Mouse (Mus musculus): ENCODE measurements at regions not wholly inside any gene's neighbourhood (a gene's known extent, or its start where the extent isn't known, plus 50 kb on each side); places are given as distances from the start of the nearest gene placed in this dataset.

DNA sequence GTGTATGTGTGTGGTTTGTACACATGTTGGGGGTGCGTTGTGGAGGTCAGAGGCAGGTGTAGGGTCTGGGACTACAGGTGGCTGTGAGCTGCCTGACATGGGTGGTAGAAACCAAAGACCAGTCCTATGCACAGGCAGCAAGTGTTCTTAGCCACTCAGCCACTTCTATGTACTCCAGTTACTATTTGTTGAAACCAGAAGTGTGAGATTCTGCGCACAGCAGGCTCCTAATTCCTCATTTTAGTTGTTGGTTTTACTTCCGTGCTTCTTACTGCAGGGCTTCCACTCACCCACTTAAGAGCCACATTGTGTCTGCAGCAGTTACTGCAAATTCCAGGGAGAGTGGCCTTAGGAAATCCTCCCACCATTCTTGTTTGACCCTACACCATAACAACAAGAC lies 208.0 kb upstream of the Runx1 start:
- TF ChIP-seq EP300 (IDR thresholded peaks at IDR 0.05; ENCODE audit: low read depth) (no peak), CTCF (IDR thresholded peaks at IDR 0.05; ENCODE audit: low read depth) (no peak)
- H3K36me3 ChIP-seq (replicated peaks; ENCODE audit: insufficient read depth, low read length): no peaks in the 10 kb centered on the region
- no peaks in the 10 kb centered on the region for H3K9me3 ChIP-seq (ENCODE audit: low read length)
- H3K27me3 ChIP-seq (ENCODE audit: insufficient read depth, low read length): no peaks in the 10 kb centered on the region
- 0 out of 2 replicates have a peak, but pooled peaks have one; percentile 5 for ATAC-seq
- no peak for DNase-seq
- peaks cover 4% of the 10 kb centered on the region; the same call in 1 of the 2 replicates for H3K4me1 ChIP-seq (ENCODE audit: insufficient read depth)
- no peak overlapping the region for H3K4me2 ChIP-seq (ENCODE audit: low read depth, low read length)
- WGBS (ENCODE audit: insufficient replicate concordance): 51% methylated on average over 3 of the region's 3 CpGs
- H3K4me3 ChIP-seq (ENCODE audit: low read depth, low read length): no peak overlapping the region
- H3K9ac ChIP-seq (replicated peaks): no peak overlapping the region
- H3K27ac ChIP-seq (ENCODE audit: low read depth): peak overlapping the region; percentile 22; the same call in 1 of the 2 replicates

GRCm38 (mm10) chr16:93031624-93032023 lies 205.7 kb upstream of the Runx1 start:
- ATAC-seq: no peak
- 40% methylated on average over 5 of the region's 5 CpGs for WGBS (ENCODE audit: insufficient replicate concordance)
- Histone ChIP-seq H3K27ac (ENCODE audit: low read depth) (peak overlapping the region; percentile 48), H3K4me1 (ENCODE audit: insufficient read depth) (peaks cover 4% of the 10 kb centered on the region; the same call in 1 of the 2 replicates), H3K27me3 (ENCODE audit: insufficient read depth, low read length) (no peaks in the 10 kb centered on the region), H3K36me3 (replicated peaks; ENCODE audit: insufficient read depth, low read length) (no peaks in the 10 kb centered on the region), H3K9me3 (ENCODE audit: low read length) (no peaks in the 10 kb centered on the region), H3K4me3 (ENCODE audit: low read depth, low read length) (no peak overlapping the region), H3K9ac (replicated peaks) (no peak overlapping the region), H3K4me2 (ENCODE audit: low read depth, low read length) (no peak overlapping the region)
- TF ChIP-seq CTCF (IDR thresholded peaks at IDR 0.05; ENCODE audit: low read depth) (no peak), EP300 (IDR thresholded peaks at IDR 0.05; ENCODE audit: low read depth) (no peak)
- no peak for DNase-seq

GRCm38 (mm10) chr16:93028640-93029039 lies 202.7 kb upstream of the Runx1 start:
- 34% methylated on average over 7 of the region's 7 CpGs for WGBS (ENCODE audit: insufficient replicate concordance)
- no peak overlapping the region for H3K4me2 ChIP-seq (ENCODE audit: low read depth, low read length)
- H3K36me3 ChIP-seq (replicated peaks; ENCODE audit: insufficient read depth, low read length): no peaks in the 10 kb centered on the region
- H3K27ac ChIP-seq (ENCODE audit: low read depth): 0 out of 2 replicates have a peak overlapping the region, but pooled peaks have one; percentile 40
- no peak overlapping the region for H3K9ac ChIP-seq (replicated peaks)
- no peak for TF ChIP-seq CTCF (IDR thresholded peaks at IDR 0.05; ENCODE audit: low read depth)
- TF ChIP-seq EP300 (IDR thresholded peaks at IDR 0.05; ENCODE audit: low read depth): peak; percentile 45; the same call in 1 of the 2 replicates
- peak; percentile 44; the same call in 1 of the 2 replicates for ATAC-seq
- H3K4me3 ChIP-seq (ENCODE audit: low read depth, low read length): no peak overlapping the region
- H3K27me3 ChIP-seq (ENCODE audit: insufficient read depth, low read length): no peaks in the 10 kb centered on the region
- H3K4me1 ChIP-seq (ENCODE audit: insufficient read depth): peaks cover 4% of the 10 kb centered on the region; the same call in 1 of the 2 replicates
- peak; percentile 56 for DNase-seq
- no peaks in the 10 kb centered on the region for H3K9me3 ChIP-seq (ENCODE audit: low read length)

DNA sequence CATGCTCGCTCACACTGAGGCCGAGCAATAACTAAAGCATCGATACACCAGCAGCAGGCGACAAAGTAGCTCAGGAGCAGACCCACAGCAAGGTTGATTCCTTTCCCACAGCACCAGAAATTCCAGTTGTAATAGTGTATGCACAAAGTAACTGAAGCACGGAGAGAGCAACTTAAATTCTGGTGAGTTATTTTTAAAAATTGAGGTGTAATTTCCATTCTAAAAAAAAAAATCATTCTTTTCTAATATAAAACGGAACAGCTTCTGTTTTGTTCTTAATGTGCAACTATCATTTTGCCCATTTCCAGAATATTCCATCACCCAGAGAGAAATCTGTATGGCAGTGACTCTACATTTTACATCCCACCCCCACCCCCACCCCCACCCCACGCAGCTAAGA lies 202.1 kb upstream of the Runx1 start:
- Histone ChIP-seq H3K27ac (ENCODE audit: low read depth) (0 out of 2 replicates have a peak overlapping the region, but pooled peaks have one; percentile 40), H3K9me3 (ENCODE audit: low read length) (no peaks in the 10 kb centered on the region), H3K4me1 (ENCODE audit: insufficient read depth) (peaks cover 4% of the 10 kb centered on the region; the same call in 1 of the 2 replicates), H3K9ac (replicated peaks) (no peak overlapping the region), H3K36me3 (replicated peaks; ENCODE audit: insufficient read depth, low read length) (no peaks in the 10 kb centered on the region), H3K4me2 (ENCODE audit: low read depth, low read length) (no peak overlapping the region), H3K4me3 (ENCODE audit: low read depth, low read length) (no peak overlapping the region), H3K27me3 (ENCODE audit: insufficient read depth, low read length) (no peaks in the 10 kb centered on the region)
- no peak for TF ChIP-seq EP300 (IDR thresholded peaks at IDR 0.05; ENCODE audit: low read depth)
- TF ChIP-seq CTCF (IDR thresholded peaks at IDR 0.05; ENCODE audit: low read depth): no peak
- 67% methylated on average over 7 of the region's 7 CpGs for WGBS (ENCODE audit: insufficient replicate concordance)
- DNase-seq (no peak), ATAC-seq (no peak)

DNA sequence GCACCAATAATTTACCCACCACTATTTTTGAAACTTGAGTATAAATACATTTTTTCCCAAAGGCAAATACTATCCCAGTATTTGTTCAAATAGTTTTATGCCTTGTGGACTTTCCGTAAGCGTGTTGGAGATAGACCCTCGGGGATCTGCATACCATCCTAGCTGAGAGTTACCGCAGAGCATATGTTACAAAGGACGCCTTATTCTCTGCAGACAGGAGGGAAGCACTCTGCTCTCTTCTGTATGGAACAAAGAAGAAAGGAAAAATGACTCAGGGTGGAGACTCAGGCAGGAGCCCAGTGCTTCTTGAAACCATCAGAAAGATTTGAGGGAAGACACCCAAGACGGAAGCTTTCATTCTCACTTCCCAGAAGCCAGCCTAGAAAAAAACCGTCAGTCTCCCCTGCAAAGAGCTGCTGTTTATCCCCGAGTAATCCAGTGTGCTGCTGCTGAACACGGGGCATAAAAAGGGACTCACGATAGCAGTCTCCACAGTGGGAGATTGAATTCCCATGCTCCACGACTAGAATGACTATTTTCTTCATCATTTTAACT lies 200.2 kb upstream of the Runx1 start:
- H3K27me3 ChIP-seq (ENCODE audit: insufficient read depth, low read length): no peaks in the 10 kb centered on the region
- 67% methylated on average over 11 of the region's 11 CpGs for WGBS (ENCODE audit: insufficient replicate concordance)
- TF ChIP-seq CTCF (IDR thresholded peaks at IDR 0.05; ENCODE audit: low read depth) (no peak), EP300 (IDR thresholded peaks at IDR 0.05; ENCODE audit: low read depth) (no peak)
- H3K9ac ChIP-seq (replicated peaks): no peak overlapping the region
- no peaks in the 10 kb centered on the region for H3K4me1 ChIP-seq (ENCODE audit: insufficient read depth)
- ATAC-seq (no peak), DNase-seq (no peak)
- no peak overlapping the region for H3K27ac ChIP-seq (ENCODE audit: low read depth)
- H3K4me3 ChIP-seq (ENCODE audit: low read depth, low read length): no peak overlapping the region
- H3K4me2 ChIP-seq (ENCODE audit: low read depth, low read length): no peak overlapping the region
- no peaks in the 10 kb centered on the region for H3K9me3 ChIP-seq (ENCODE audit: low read length)
- H3K36me3 ChIP-seq (replicated peaks; ENCODE audit: insufficient read depth, low read length): no peaks in the 10 kb centered on the region

DNA sequence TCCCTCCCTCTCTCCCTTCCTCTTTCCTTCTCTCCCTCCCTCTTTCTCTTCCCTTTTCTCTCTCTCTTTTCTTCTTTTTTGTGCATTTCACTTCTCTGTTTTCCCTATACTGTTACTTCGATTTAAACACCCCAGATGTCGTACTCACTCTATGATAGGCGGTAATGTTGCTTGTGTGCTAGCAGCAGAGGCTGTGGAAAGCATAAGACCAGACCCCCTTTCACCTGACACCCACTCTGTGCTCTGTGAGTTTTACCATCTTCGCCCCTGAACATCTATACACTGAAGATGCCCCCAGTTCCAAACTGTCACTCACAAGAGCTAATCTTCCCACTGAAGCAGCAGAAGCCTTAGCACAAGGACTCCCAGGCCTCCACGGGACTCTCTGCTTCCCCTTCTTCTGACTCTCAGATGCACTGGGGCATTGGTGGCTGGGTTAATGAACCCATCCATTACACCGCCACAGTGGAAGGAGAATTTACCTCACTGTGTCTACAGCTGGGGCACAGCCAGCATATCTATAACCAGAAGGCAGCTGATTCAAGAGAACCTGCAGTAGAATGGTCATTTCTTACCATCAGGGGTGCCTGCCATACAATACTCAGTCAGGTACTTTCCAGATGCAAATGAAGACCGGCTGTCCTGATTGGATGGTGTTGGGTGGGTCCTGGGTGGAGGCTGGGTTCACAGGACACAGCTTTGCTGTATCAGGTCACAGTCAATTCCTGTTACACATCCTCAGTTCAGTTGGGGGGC lies 194.0 kb upstream of the Runx1 start:
- DNase-seq (no peak), ATAC-seq (no peak)
- H3K36me3 ChIP-seq (replicated peaks; ENCODE audit: insufficient read depth, low read length): no peaks in the 10 kb centered on the region
- no peak overlapping the region for H3K9ac ChIP-seq (replicated peaks)
- WGBS (ENCODE audit: insufficient replicate concordance): 56% methylated on average over 7 of the region's 7 CpGs
- no peaks in the 10 kb centered on the region for H3K27me3 ChIP-seq (ENCODE audit: insufficient read depth, low read length)
- H3K27ac ChIP-seq (ENCODE audit: low read depth): no peak overlapping the region
- no peaks in the 10 kb centered on the region for H3K4me1 ChIP-seq (ENCODE audit: insufficient read depth)
- H3K9me3 ChIP-seq (ENCODE audit: low read length): no peaks in the 10 kb centered on the region
- TF ChIP-seq CTCF (IDR thresholded peaks at IDR 0.05; ENCODE audit: low read depth) (no peak), EP300 (IDR thresholded peaks at IDR 0.05; ENCODE audit: low read depth) (no peak)
- H3K4me2 ChIP-seq (ENCODE audit: low read depth, low read length): no peak overlapping the region
- H3K4me3 ChIP-seq (ENCODE audit: low read depth, low read length): no peak overlapping the region
